In the genomic region with DNA sequence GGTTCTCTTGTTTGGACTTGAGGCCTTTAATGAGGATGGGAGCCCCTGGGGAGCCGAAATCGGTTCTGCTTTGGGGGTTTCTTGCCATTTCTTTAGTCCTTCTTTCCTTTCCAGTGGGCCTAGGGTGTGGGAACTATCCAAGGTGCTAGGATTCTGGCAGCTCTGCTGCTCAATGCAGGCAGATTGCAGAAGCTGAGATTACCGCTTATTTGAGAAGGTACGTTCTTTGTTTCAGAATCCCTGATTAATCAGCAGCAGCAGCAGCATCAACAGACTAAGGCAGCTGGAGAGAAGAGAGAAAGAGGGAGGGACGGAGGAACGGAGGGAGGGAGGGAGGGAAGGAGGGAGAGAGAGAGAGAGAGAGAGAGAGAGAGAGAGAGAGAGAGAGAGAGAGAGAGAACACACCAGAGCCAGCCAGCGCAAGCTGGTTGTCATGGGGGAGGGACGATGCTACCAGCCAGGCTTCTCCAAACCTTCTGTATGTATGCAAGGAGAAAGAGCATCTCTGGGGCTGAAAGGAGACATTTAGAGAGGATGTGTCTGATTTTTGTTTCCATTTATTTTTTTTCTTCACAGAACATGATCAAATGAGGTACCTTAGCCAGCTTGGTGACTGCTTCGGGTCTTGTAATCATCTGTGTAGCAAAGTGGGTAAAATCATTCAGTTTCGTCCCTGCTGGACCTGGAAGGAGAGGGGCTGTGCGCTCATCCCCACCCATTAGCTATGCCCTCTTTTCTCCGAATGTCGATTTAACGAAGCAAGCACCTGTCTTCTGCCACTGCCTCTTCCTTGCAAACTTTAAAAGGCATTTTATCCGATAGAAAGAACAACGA, we compare ENCODE assay signal across 9 mouse cellular contexts. TPM values are rescaled to one million over a fixed set of nuclear protein-coding genes. Genes with fewer than 3 reads are reported as not detected.
A peak's percentile ranks its signal among the peaks of the same experiment; 100 is the strongest.
DNase-seq lines count a peak whose midpoint lies in the region; ATAC-seq lines count a peak whose summit lies in the region.
"Had no signal": no experiment of that assay in that cellular context is flagged by ENCODE, and none has a peak within 500 bp of the region (broad histone marks: within the 10 kb centered on the region; RNA-seq: fewer than 3 reads in every experiment).

Nyap2 (plus strand) TSS at position 120 of the 834 bp plus-strand sequence.

- peaks cover 7% of the 10 kb centered on the region for H3K4me1 ChIP-seq in hindbrain, embryonic 13.5 days (replicated peaks)

- DNase-seq in adrenal gland, postnatal 14 days = peak; percentile 7
- DNase-seq in adrenal gland, adult 2 months = no peak
- DNase-seq in embryo, embryonic 10 days (ENCODE audit: low spot score) = peak; percentile 53
- DNase-seq in mesoderm, embryonic 11.5 days (ENCODE audit: low read depth, low spot score) = peak; percentile 37
- peak; percentile 82 for DNase-seq in telencephalon, adult 2 months (ENCODE audit: low read depth, low spot score)
- no peak for DNase-seq in spleen, postnatal 10 days (ENCODE audit: low spot score in 2 of 2)

- peak; percentile 91 for ATAC-seq in hindbrain, embryonic 13.5 days (ENCODE audit: low FRiP score)
- ATAC-seq in megakaryocyte-erythroid progenitor cell, adult 5-6 weeks (replicated peaks; ENCODE audit: low FRiP score, low TSS enrichment, poor library complexity, severe bottlenecking) = no peak

- H3K4me2 ChIP-seq in hindbrain, embryonic 13.5 days = peak within 1 kb of the TSS; percentile 53

- no peaks in the 10 kb centered on the region for H3K27me3 ChIP-seq in hindbrain, embryonic 13.5 days

- H3K36me3 ChIP-seq in hindbrain, embryonic 13.5 days = no peaks in the 10 kb centered on the region

- WGBS in hindbrain, embryonic 13.5 days = 19% methylated on average over 16 of the region's 16 CpGs

- peak within 1 kb of the TSS; percentile 98 for H3K27ac ChIP-seq in hindbrain, embryonic 13.5 days

- H3K9me3 ChIP-seq in hindbrain, embryonic 13.5 days = no peaks in the 10 kb centered on the region

- H3K9ac ChIP-seq in hindbrain, embryonic 13.5 days = peak within 1 kb of the TSS; percentile 72

- peak within 1 kb of the TSS; percentile 44 for H3K4me3 ChIP-seq in hindbrain, embryonic 13.5 days

RNA-seq across cellular contexts. Expression of gene Nyap2, which starts in this region (rescaled TPM):
- total RNA-seq in adrenal gland, postnatal 14 days (2021) = 2.2 and 3.3 TPM in 2 replicates
- total RNA-seq in adrenal gland, adult 2 months (2021) = 1 to 10 TPM; 1.7 to 1.8 TPM
- 0.12 and 0.15 TPM in 2 replicates for polyA plus RNA-seq in adrenal gland, adult 2 months (2012; rRNA removed)
- 13.1 and 14.1 TPM in 2 replicates for polyA plus RNA-seq in hindbrain, embryonic 13.5 days (2015; fragmentation: Nextera tagmentation; extraction: Ambion mirVana)
- total RNA-seq in megakaryocyte-erythroid progenitor cell, adult 5-6 weeks (2014; fragmentation: Nextera tagmentation) = not detected in 2 replicates
- not detected in 2 replicates for total RNA-seq in megakaryocyte-erythroid progenitor cell, adult 5-6 weeks (2017)
- total RNA-seq: liver, adult 2 months had no signal
- polyA plus RNA-seq: liver, adult 2 months had no signal

Comparison
In these comparisons a context has a peak if more than half of its experiments do, and no peak if none do; other contexts are left out.
1. RNA of gene Nyap2 (polyA plus RNA-seq): 13.1 to 14.1 TPM in hindbrain, embryonic 13.5 days; 0.12 to 0.15 TPM in adrenal gland, adult 2 months; every median in the first group is over 10 times any median in the second.
2. DNase-seq: peak in adrenal gland, postnatal 14 days (single experiment), embryo, embryonic 10 days (single experiment), mesoderm, embryonic 11.5 days (single experiment) and telencephalon, adult 2 months (single experiment); none in adrenal gland, adult 2 months (single experiment) and spleen, postnatal 10 days (0 of 2).